Mouse (Mus musculus): ENCODE data around the gene Gskip.

- TF ChIP-seq TAL1 (IDR thresholded peaks at IDR 0.05; ENCODE audit: low read length) (no peak), GATA1 (IDR thresholded peaks at IDR 0.05; ENCODE audit: low read length) (no peak)
These were observed 43.3 kb downstream of the Gskip start for GRCm38 (mm10) chr12:105727964-105728363.
